Mouse (Mus musculus): ENCODE results near the gene Ap5b1. TPM values are rescaled to one million over a fixed set of nuclear protein-coding genes. Genes with fewer than 3 reads are reported as not detected.

The Ap5b1 gene
- polyA plus RNA-seq (2015; fragmentation: Nextera tagmentation; extraction: Ambion mirVana): 1.9 and 2.3 TPM in 2 replicates

GRCm38 (mm10) chr19:5567534-5568469 lies at the start of gene Ap5b1:
Ap5b1 (plus strand) TSS chr19:5568025.
- ATAC-seq: peak; percentile 91
- WGBS: under 1% methylated on average over 85 of the region's 102 CpGs
- Histone ChIP-seq H3K27me3 (ENCODE audit: control insufficient read depth, insufficient read depth, low read depth, low read length) (peaks cover 3% of the 10 kb centered on the region; the same call in 1 of the 2 replicates), H3K4me1 (ENCODE audit: control insufficient read depth, insufficient read depth, low read length) (peaks cover 13% of the 10 kb centered on the region), H3K4me2 (ENCODE audit: low read length) (peak within 1 kb of the TSS; percentile 93), H3K9ac (ENCODE audit: low read depth, low read length) (peak within 1 kb of the TSS; percentile 83), H3K4me3 (ENCODE audit: low read depth, low read length) (peak within 1 kb of the TSS; percentile 79), H3K36me3 (ENCODE audit: control insufficient read depth, insufficient read depth, low read length) (peaks cover 8% of the 10 kb centered on the region; the same call in 1 of the 2 replicates), H3K9me3 (replicated peaks; ENCODE audit: control insufficient read depth, low read length, poor library complexity, severe bottlenecking) (no peaks in the 10 kb centered on the region), H3K27ac (ENCODE audit: low read length) (peak within 1 kb of the TSS; percentile 86)

GRCm38 (mm10) chr19:5518721-5519120 lies 49.1 kb upstream of the Ap5b1 start:
- Histone ChIP-seq H3K36me3 (ENCODE audit: control insufficient read depth, insufficient read depth, low read length) (no peaks in the 10 kb centered on the region), H3K27me3 (ENCODE audit: control insufficient read depth, insufficient read depth, low read depth, low read length) (no peaks in the 10 kb centered on the region), H3K4me1 (ENCODE audit: control insufficient read depth, insufficient read depth, low read length) (no peaks in the 10 kb centered on the region), H3K4me3 (ENCODE audit: low read depth, low read length) (no peak overlapping the region), H3K27ac (ENCODE audit: low read length) (no peak overlapping the region), H3K9ac (ENCODE audit: low read depth, low read length) (no peak overlapping the region), H3K4me2 (ENCODE audit: low read length) (no peak overlapping the region), H3K9me3 (replicated peaks; ENCODE audit: control insufficient read depth, low read length, poor library complexity, severe bottlenecking) (no peaks in the 10 kb centered on the region)
- no peak for ATAC-seq
- 90% methylated on average over 3 of the region's 3 CpGs for WGBS

- no peak overlapping the region for H3K4me2 ChIP-seq (ENCODE audit: low read length)
- H3K4me3 ChIP-seq (ENCODE audit: low read depth, low read length): no peak overlapping the region
- no peak for ATAC-seq
- WGBS: 69% methylated on average over 5 of the region's 5 CpGs
- no peaks in the 10 kb centered on the region for H3K9me3 ChIP-seq (replicated peaks; ENCODE audit: control insufficient read depth, low read length, poor library complexity, severe bottlenecking)
- H3K27me3 ChIP-seq (ENCODE audit: control insufficient read depth, insufficient read depth, low read depth, low read length): no peaks in the 10 kb centered on the region
- H3K4me1 ChIP-seq (ENCODE audit: control insufficient read depth, insufficient read depth, low read length): peaks cover 7% of the 10 kb centered on the region
- no peaks in the 10 kb centered on the region for H3K36me3 ChIP-seq (ENCODE audit: control insufficient read depth, insufficient read depth, low read length)
- H3K27ac ChIP-seq (ENCODE audit: low read length): no peak overlapping the region
- no peak overlapping the region for H3K9ac ChIP-seq (ENCODE audit: low read depth, low read length)
Measured at GRCm38 (mm10) chr19:5525204-5525603, 42.6 kb upstream of the Ap5b1 start.

GRCm38 (mm10) chr19:5529325-5530137 lies 38.3 kb upstream of the Ap5b1 start:
- Histone ChIP-seq H3K4me2 (ENCODE audit: low read length) (peak overlapping the region; percentile 34), H3K4me3 (ENCODE audit: low read depth, low read length) (no peak overlapping the region), H3K36me3 (ENCODE audit: control insufficient read depth, insufficient read depth, low read length) (no peaks in the 10 kb centered on the region), H3K4me1 (ENCODE audit: control insufficient read depth, insufficient read depth, low read length) (peaks cover 10% of the 10 kb centered on the region), H3K27me3 (ENCODE audit: control insufficient read depth, insufficient read depth, low read depth, low read length) (no peaks in the 10 kb centered on the region), H3K9me3 (replicated peaks; ENCODE audit: control insufficient read depth, low read length, poor library complexity, severe bottlenecking) (no peaks in the 10 kb centered on the region), H3K27ac (ENCODE audit: low read length) (peak overlapping the region; percentile 11; the same call in 1 of the 2 replicates), H3K9ac (ENCODE audit: low read depth, low read length) (0 out of 2 replicates have a peak overlapping the region, but pooled peaks have one; percentile 24)
- peak; percentile 86 for ATAC-seq
- WGBS: 9% methylated on average over 20 of the region's 20 CpGs

- no peak overlapping the region; the same call in 1 of the 2 replicates for H3K4me2 ChIP-seq (ENCODE audit: low read length)
- H3K27me3 ChIP-seq (ENCODE audit: control insufficient read depth, insufficient read depth, low read depth, low read length): no peaks in the 10 kb centered on the region
- H3K4me1 ChIP-seq (ENCODE audit: control insufficient read depth, insufficient read depth, low read length): peaks cover 10% of the 10 kb centered on the region
- no peaks in the 10 kb centered on the region for H3K36me3 ChIP-seq (ENCODE audit: control insufficient read depth, insufficient read depth, low read length)
- H3K27ac ChIP-seq (ENCODE audit: low read length): no peak overlapping the region
- H3K4me3 ChIP-seq (ENCODE audit: low read depth, low read length): no peak overlapping the region
- 11% methylated on average over 7 of the region's 7 CpGs for WGBS
- H3K9me3 ChIP-seq (replicated peaks; ENCODE audit: control insufficient read depth, low read length, poor library complexity, severe bottlenecking): no peaks in the 10 kb centered on the region
- ATAC-seq: no peak
- no peak overlapping the region for H3K9ac ChIP-seq (ENCODE audit: low read depth, low read length)
Measured at GRCm38 (mm10) chr19:5530138-5530524, 37.7 kb upstream of the Ap5b1 start.

GRCm38 (mm10) chr19:5532520-5532919 lies 35.3 kb upstream of the Ap5b1 start:
- ATAC-seq: no peak
- Histone ChIP-seq H3K4me1 (ENCODE audit: control insufficient read depth, insufficient read depth, low read length) (peaks cover 10% of the 10 kb centered on the region), H3K36me3 (ENCODE audit: control insufficient read depth, insufficient read depth, low read length) (no peaks in the 10 kb centered on the region), H3K27me3 (ENCODE audit: control insufficient read depth, insufficient read depth, low read depth, low read length) (no peaks in the 10 kb centered on the region), H3K4me2 (ENCODE audit: low read length) (no peak overlapping the region), H3K9me3 (replicated peaks; ENCODE audit: control insufficient read depth, low read length, poor library complexity, severe bottlenecking) (no peaks in the 10 kb centered on the region), H3K4me3 (ENCODE audit: low read depth, low read length) (no peak overlapping the region), H3K9ac (ENCODE audit: low read depth, low read length) (no peak overlapping the region), H3K27ac (ENCODE audit: low read length) (no peak overlapping the region)
- WGBS: 82% methylated on average over 8 of the region's 8 CpGs

- ATAC-seq: no peak
- no peaks in the 10 kb centered on the region for H3K9me3 ChIP-seq (replicated peaks; ENCODE audit: control insufficient read depth, low read length, poor library complexity, severe bottlenecking)
- no peaks in the 10 kb centered on the region for H3K4me1 ChIP-seq (ENCODE audit: control insufficient read depth, insufficient read depth, low read length)
- 56% methylated on average over 8 of the region's 8 CpGs for WGBS
- H3K27ac ChIP-seq (ENCODE audit: low read length): no peak overlapping the region
- no peak overlapping the region for H3K9ac ChIP-seq (ENCODE audit: low read depth, low read length)
- H3K4me2 ChIP-seq (ENCODE audit: low read length): no peak overlapping the region
- H3K27me3 ChIP-seq (ENCODE audit: control insufficient read depth, insufficient read depth, low read depth, low read length): no peaks in the 10 kb centered on the region
- no peak overlapping the region for H3K4me3 ChIP-seq (ENCODE audit: low read depth, low read length)
- no peaks in the 10 kb centered on the region for H3K36me3 ChIP-seq (ENCODE audit: control insufficient read depth, insufficient read depth, low read length)
Measured at GRCm38 (mm10) chr19:5538786-5539185, 29.0 kb upstream of the Ap5b1 start.

- Histone ChIP-seq H3K27me3 (ENCODE audit: control insufficient read depth, insufficient read depth, low read depth, low read length) (no peaks in the 10 kb centered on the region), H3K4me3 (ENCODE audit: low read depth, low read length) (no peak overlapping the region), H3K4me2 (ENCODE audit: low read length) (no peak overlapping the region), H3K9me3 (replicated peaks; ENCODE audit: control insufficient read depth, low read length, poor library complexity, severe bottlenecking) (no peaks in the 10 kb centered on the region), H3K36me3 (ENCODE audit: control insufficient read depth, insufficient read depth, low read length) (no peaks in the 10 kb centered on the region), H3K4me1 (ENCODE audit: control insufficient read depth, insufficient read depth, low read length) (no peaks in the 10 kb centered on the region), H3K27ac (ENCODE audit: low read length) (no peak overlapping the region), H3K9ac (ENCODE audit: low read depth, low read length) (no peak overlapping the region)
- WGBS: 87% methylated on average over 9 of the region's 9 CpGs
- ATAC-seq: no peak
Measured at GRCm38 (mm10) chr19:5543362-5543761, 24.5 kb upstream of the Ap5b1 start.
